Mouse (Mus musculus) erythroblast, embryonic 14.5 days (primary cell): Measurements from ENCODE around the gene Klf12.

Experiments
- GATA1 ChIP-seq: IDR thresholded peaks from 2 replicates; pipeline ENCODE4 v1.6.1; 2012; ENCODE audit warnings: low read length, inconsistent platforms, mixed read lengths
- TAL1 ChIP-seq: IDR thresholded peaks from 3 replicates; pipeline ENCODE4 v1.6.1; 2012; ENCODE audit warnings: low read length, inconsistent platforms, mixed read lengths

DNA sequence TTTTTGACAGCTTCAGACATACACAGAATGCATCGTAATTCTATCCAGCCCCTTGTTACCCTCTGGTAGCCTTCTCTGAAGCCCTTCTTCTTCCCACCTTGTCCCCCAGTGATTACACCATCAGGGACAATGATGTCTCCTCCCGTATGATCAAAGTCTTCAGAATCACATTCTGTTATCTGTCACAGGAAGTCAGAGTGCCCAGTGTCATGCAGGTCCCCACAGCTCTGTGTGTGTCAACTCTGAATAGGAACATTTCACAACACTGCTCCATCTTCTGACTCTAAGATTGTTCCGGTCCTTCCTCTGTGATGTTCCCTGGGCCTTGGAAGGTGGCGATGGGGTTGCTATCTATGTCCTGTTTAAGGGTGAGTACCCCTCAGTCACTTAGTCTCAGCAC is 62.2 kb downstream of the Klf12 start:
- TF ChIP-seq GATA1 (no peak), TAL1 (no peak)
